Mouse (Mus musculus) hindbrain, embryonic 12.5 days (tissue): ENCODE results near the gene Nek7. TPM values are rescaled to one million over a fixed set of nuclear protein-coding genes. Genes with fewer than 3 reads are reported as not detected.
A peak's percentile ranks its signal among the peaks of the same experiment; 100 is the strongest.

Source experiments
- ATAC-seq: fragments of 200-750 bp; cut with Nextera tagmentation; 2 replicates; pipeline ENCODE4 v1.8.0; 2017; ENCODE audit warnings: moderate TSS enrichment; ENCODE audit not compliant: low FRiP score
- H3K27ac ChIP-seq: fragments of 300-500 bp; sonication (generic); 2 replicates; pipeline ENCODE4 v1.5.1; 2016; ENCODE audit warnings: mild to moderate bottlenecking
- H3K27me3 ChIP-seq: fragments of 300-500 bp; sonication (generic); 2 replicates; pipeline ENCODE4 v1.6.1; 2016; ENCODE audit warnings: mild to moderate bottlenecking
- H3K36me3 ChIP-seq: fragments of 300-500 bp; sonication (generic); 2 replicates; pipeline ENCODE4 v1.6.1; 2016; ENCODE audit warnings: mild to moderate bottlenecking
- H3K4me1 ChIP-seq: fragments of 300-500 bp; sonication (generic); 2 replicates; pipeline ENCODE4 v1.6.1; 2016
- H3K4me2 ChIP-seq: fragments of 300-500 bp; sonication (generic); replicated peaks from 2 replicates; pipeline ENCODE4 v1.6.1; 2016; ENCODE audit warnings: mild to moderate bottlenecking
- H3K4me3 ChIP-seq: fragments of 300-500 bp; sonication (generic); 2 replicates; pipeline ENCODE4 v1.5.1; 2016; ENCODE audit warnings: mild to moderate bottlenecking
- H3K9ac ChIP-seq: fragments of 300-500 bp; sonication (generic); 2 replicates; pipeline ENCODE4 v1.6.1; 2016; ENCODE audit warnings: mild to moderate bottlenecking, moderate library complexity
- H3K9me3 ChIP-seq: fragments of 300-500 bp; sonication (generic); replicated peaks from 2 replicates; pipeline ENCODE4 v1.6.1; 2016; ENCODE audit warnings: mild to moderate bottlenecking
- WGBS: fragments of 180-500 bp; shearing (Covaris S2); methylation state at CpG from one replicate; pipeline ENCODE4 v1.1.7; 2016; 5-methylcytosine and 5-hydroxymethylcytosine counted together
- polyA plus RNA-seq: library from polyadenylated mRNA; unstranded; fragments of >200 nt; fragmentation: Nextera tagmentation; extraction: Ambion mirVana; gene quantifications from 2 replicates; pipeline ENCODE4 v1.2.1, GENCODE M21; 2016

Nek7 gene
- polyA plus RNA-seq, 1 experiment from 2014 or later: 23.2 TPM

GRCm38 (mm10) chr1:138559213-138560101 lies 60.5 kb downstream of the Nek7 start:
- H3K9ac ChIP-seq: no peak overlapping the region
- no peaks in the 10 kb centered on the region for H3K36me3 ChIP-seq
- no peaks in the 10 kb centered on the region for H3K27me3 ChIP-seq
- H3K4me1 ChIP-seq: peaks cover 8% of the 10 kb centered on the region
- no peaks in the 10 kb centered on the region for H3K9me3 ChIP-seq
- H3K4me3 ChIP-seq: no peak overlapping the region
- H3K4me2 ChIP-seq: peak overlapping the region; percentile 38; the same call in 1 of the 2 replicates
- H3K27ac ChIP-seq: peak overlapping the region; percentile 80
- WGBS: 12% methylated on average over 12 of the region's 12 CpGs
- peak; percentile 88 for ATAC-seq

GRCm38 (mm10) chr1:138558342-138558741 lies 61.6 kb downstream of the Nek7 start:
- Histone ChIP-seq H3K4me2 (no peak overlapping the region), H3K9ac (no peak overlapping the region), H3K27ac (no peak overlapping the region), H3K4me3 (no peak overlapping the region), H3K9me3 (no peaks in the 10 kb centered on the region), H3K27me3 (no peaks in the 10 kb centered on the region), H3K4me1 (peaks cover 8% of the 10 kb centered on the region), H3K36me3 (no peaks in the 10 kb centered on the region)
- no peak for ATAC-seq
- WGBS: 63% methylated on average over 3 of the region's 3 CpGs

- WGBS: 79% methylated on average over 5 of the region's 5 CpGs
- Histone ChIP-seq H3K36me3 (no peaks in the 10 kb centered on the region), H3K9ac (no peak overlapping the region), H3K27me3 (no peaks in the 10 kb centered on the region), H3K4me1 (peaks cover 6% of the 10 kb centered on the region), H3K9me3 (no peaks in the 10 kb centered on the region), H3K27ac (no peak overlapping the region), H3K4me3 (no peak overlapping the region), H3K4me2 (no peak overlapping the region)
- no peak for ATAC-seq
Measured at GRCm38 (mm10) chr1:138554926-138555325, 65.0 kb downstream of the Nek7 start.

- WGBS: 49% methylated on average over 6 of the region's 6 CpGs
- Histone ChIP-seq H3K4me1 (peaks cover 6% of the 10 kb centered on the region), H3K9ac (no peak overlapping the region), H3K27ac (no peak overlapping the region), H3K4me2 (no peak overlapping the region), H3K36me3 (no peaks in the 10 kb centered on the region), H3K9me3 (no peaks in the 10 kb centered on the region), H3K27me3 (no peaks in the 10 kb centered on the region), H3K4me3 (no peak overlapping the region)
- ATAC-seq: no peak
Measured at GRCm38 (mm10) chr1:138550184-138550583, 69.8 kb downstream of the Nek7 start.

GRCm38 (mm10) chr1:138542170-138542515 lies 77.8 kb downstream of the Nek7 start:
- Histone ChIP-seq H3K4me3 (no peak overlapping the region), H3K9me3 (no peaks in the 10 kb centered on the region), H3K9ac (no peak overlapping the region), H3K4me1 (0 out of 2 replicates have a peak, but pooled peaks cover 2% of the 10 kb centered on the region), H3K27me3 (no peaks in the 10 kb centered on the region), H3K4me2 (no peak overlapping the region), H3K27ac (no peak overlapping the region), H3K36me3 (no peaks in the 10 kb centered on the region)
- 91% methylated on average over 1 of the region's 1 CpGs for WGBS
- ATAC-seq: no peak

- WGBS: 76% methylated on average over 8 of the region's 8 CpGs
- no peak for ATAC-seq
Measured at GRCm38 (mm10) chr1:138541495-138542169, 78.3 kb downstream of the Nek7 start.

GRCm38 (mm10) chr1:138539713-138540112 lies 80.2 kb downstream of the Nek7 start:
- Histone ChIP-seq H3K9ac (no peak overlapping the region), H3K36me3 (no peaks in the 10 kb centered on the region), H3K4me1 (0 out of 2 replicates have a peak, but pooled peaks cover 2% of the 10 kb centered on the region), H3K27me3 (no peaks in the 10 kb centered on the region), H3K27ac (no peak overlapping the region), H3K4me3 (no peak overlapping the region), H3K4me2 (no peak overlapping the region), H3K9me3 (no peaks in the 10 kb centered on the region)
- no peak for ATAC-seq
- 65% methylated on average over 1 of the region's 1 CpGs for WGBS

More at GRCm38 (mm10) chr1:138541495-138542169, 78.3 kb downstream of the Nek7 start:
- Histone ChIP-seq H3K27ac (no peak overlapping the region), H3K4me3 (no peak overlapping the region), H3K36me3 (no peaks in the 10 kb centered on the region), H3K4me2 (no peak overlapping the region), H3K4me1 (0 out of 2 replicates have a peak, but pooled peaks cover 2% of the 10 kb centered on the region), H3K9ac (no peak overlapping the region), H3K9me3 (no peaks in the 10 kb centered on the region), H3K27me3 (no peaks in the 10 kb centered on the region)

- Histone ChIP-seq H3K4me1 (0 out of 2 replicates have a peak, but pooled peaks cover 2% of the 10 kb centered on the region), H3K27me3 (no peaks in the 10 kb centered on the region), H3K36me3 (no peaks in the 10 kb centered on the region), H3K9ac (no peak overlapping the region), H3K4me3 (no peak overlapping the region), H3K4me2 (no peak overlapping the region), H3K27ac (no peak overlapping the region), H3K9me3 (no peaks in the 10 kb centered on the region)
- ATAC-seq: no peak
Measured at GRCm38 (mm10) chr1:138538217-138538616, 81.7 kb downstream of the Nek7 start.

- 73% methylated on average over 16 of the region's 16 CpGs for WGBS
- H3K27me3 ChIP-seq: no peaks in the 10 kb centered on the region
- no peaks in the 10 kb centered on the region for H3K36me3 ChIP-seq
- H3K4me2 ChIP-seq: no peak overlapping the region
- H3K9ac ChIP-seq: no peak overlapping the region
- no peaks in the 10 kb centered on the region for H3K4me1 ChIP-seq
- H3K9me3 ChIP-seq: no peaks in the 10 kb centered on the region
- H3K27ac ChIP-seq: no peak overlapping the region
- ATAC-seq: no peak
- H3K4me3 ChIP-seq: no peak overlapping the region
Measured at GRCm38 (mm10) chr1:138535758-138536574, 84.0 kb downstream of the Nek7 start.

GRCm38 (mm10) chr1:138530604-138531003 lies 89.3 kb downstream of the Nek7 start:
- WGBS: 94% methylated on average over 5 of the region's 5 CpGs
- Histone ChIP-seq H3K4me2 (no peak overlapping the region), H3K4me3 (no peak overlapping the region), H3K27me3 (no peaks in the 10 kb centered on the region), H3K4me1 (no peaks in the 10 kb centered on the region), H3K27ac (no peak overlapping the region), H3K9me3 (no peaks in the 10 kb centered on the region), H3K9ac (no peak overlapping the region), H3K36me3 (no peaks in the 10 kb centered on the region)
- no peak for ATAC-seq

- 80% methylated on average over 6 of the region's 6 CpGs for WGBS
Measured at GRCm38 (mm10) chr1:138523962-138524361, 96.0 kb downstream of the Nek7 start.

GRCm38 (mm10) chr1:138518235-138518634 lies 101.7 kb downstream of the Nek7 start:
- Histone ChIP-seq H3K4me2 (no peak overlapping the region), H3K4me1 (no peaks in the 10 kb centered on the region), H3K27me3 (no peaks in the 10 kb centered on the region), H3K9ac (no peak overlapping the region), H3K9me3 (no peaks in the 10 kb centered on the region), H3K4me3 (no peak overlapping the region), H3K36me3 (no peaks in the 10 kb centered on the region), H3K27ac (no peak overlapping the region)
- WGBS: 71% methylated on average over 5 of the region's 5 CpGs
- ATAC-seq: no peak

More at GRCm38 (mm10) chr1:138523962-138524361, 96.0 kb downstream of the Nek7 start:
- no peaks in the 10 kb centered on the region for H3K27me3 ChIP-seq
- H3K36me3 ChIP-seq: no peaks in the 10 kb centered on the region
- no peak overlapping the region for H3K27ac ChIP-seq
- no peak overlapping the region for H3K4me2 ChIP-seq
- H3K4me1 ChIP-seq: no peaks in the 10 kb centered on the region
- ATAC-seq: no peak
- no peak overlapping the region for H3K9ac ChIP-seq
- no peak overlapping the region for H3K4me3 ChIP-seq
- no peaks in the 10 kb centered on the region for H3K9me3 ChIP-seq
